ENCODE assay signal across 23 mouse cellular contexts in genomic region chr15:36396791-36397190, GRCm38 (mm10).
DNase-seq lines count a peak whose midpoint lies in the region; ATAC-seq lines count a peak whose summit lies in the region.
"Had no signal": no experiment of that assay in that cellular context is flagged by ENCODE, and none has a peak within 500 bp of the region (broad histone marks: within the 10 kb centered on the region; RNA-seq: fewer than 3 reads in every experiment).

No protein-coding gene starts in this region.

- ATAC-seq in activated CD4-positive, CD25-positive, alpha-beta regulatory T cell, adult 4 months = peak; percentile 4
- ATAC-seq in frontal cortex, adult (ENCODE audit: low TSS enrichment) = no peak
- ATAC-seq: forebrain, embryonic 15.5 days; hindbrain, postnatal 0 days; intestine, embryonic 16.5 days; lung, postnatal 0 days; midbrain, embryonic 13.5 days had no signal

- intact Hi-C loops in heart, postnatal 36 days (cut with DNase I) = no loop called here

- DNase-seq in heart, adult 11 months = peak; percentile 62
- no peak for DNase-seq in heart, postnatal 36 days
- peak; percentile 53 for DNase-seq in CD4-positive, CD25-positive, alpha-beta regulatory T cell, adult 2 months (ENCODE audit: low read depth, low spot score)
- peak; percentile 48 for DNase-seq in thymus, postnatal 4 days
- no peak for DNase-seq in ovary, postnatal 10 days (ENCODE audit: low spot score)
- DNase-seq: adrenal gland, postnatal 25 days; cerebellum, adult 18-20 months; cerebellum, postnatal 10 days; heart, postnatal 14 days; kidney, adult 8-10 months; kidney, postnatal 10 days; layer of hippocampus, postnatal 36 days; liver, embryonic 13.5 days; lung, adult 18-20 months; lung, postnatal 4 days; right cerebral cortex, postnatal 4 days had no signal

Comparison
In these comparisons a context has a peak if more than half of its experiments do, and no peak if none do; other contexts are left out.
1. DNase-seq: peak in heart, adult 11 months (single experiment), CD4-positive, CD25-positive, alpha-beta regulatory T cell, adult 2 months (single experiment) and thymus, postnatal 4 days (single experiment); none in heart, postnatal 36 days (0 of 2) and ovary, postnatal 10 days (single experiment).